Mouse (Mus musculus): ENCODE results near the gene Gsk3a. TPM values are rescaled to one million over a fixed set of nuclear protein-coding genes. Genes with fewer than 3 reads are reported as not detected.
A peak's percentile ranks its signal among the peaks of the same experiment; 100 is the strongest.

Gene Gsk3a
- total RNA-seq, 1 experiment, result 38.2 TPM

DNA sequence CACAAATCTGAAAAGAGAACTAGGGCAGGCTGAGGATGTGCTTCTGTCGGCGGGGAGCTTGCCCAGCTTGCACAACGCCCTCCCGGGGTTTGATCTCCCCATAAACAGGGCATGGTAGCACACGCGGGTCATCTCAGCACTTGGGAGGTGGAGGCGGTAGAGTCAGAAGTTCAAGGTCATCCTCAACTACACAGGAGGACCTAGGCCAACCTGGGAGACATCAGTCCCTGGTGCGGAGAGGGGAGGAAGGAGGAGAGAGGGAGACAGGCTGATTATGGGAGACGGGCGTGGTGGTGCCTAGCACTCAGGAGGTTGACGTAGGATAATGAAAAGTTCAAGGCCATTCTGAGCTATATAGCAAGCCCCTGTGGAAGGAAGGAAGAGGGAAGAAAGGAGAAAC is 46.8 kb downstream of the Gsk3a start:
- H3K4me1 ChIP-seq (ENCODE audit: control insufficient read depth in 2 of 2, insufficient read depth in 2 of 2, low read length in 2 of 2, poor library complexity in 1 of 2), result peaks cover 7 to 16% of the 10 kb centered on the region in 2 experiments; a peak in 3 of 4 replicates
- DNase-seq (ENCODE audit: low read depth, low spot score), result no peak
- no peak for TF ChIP-seq CHD2 (IDR thresholded peaks at IDR 0.05; ENCODE audit: low read depth, low read length)
- no peak for TF ChIP-seq ZC3H11A (IDR thresholded peaks at IDR 0.05; ENCODE audit: borderline replicate concordance, low read depth, low read length)
- TF ChIP-seq HCFC1 (IDR thresholded peaks at IDR 0.05; ENCODE audit: borderline replicate concordance, insufficient read depth, low read length), result no peak
- no peak for TF ChIP-seq MAFK (IDR thresholded peaks at IDR 0.05; ENCODE audit: insufficient read depth, low read depth, low read length)
- TF ChIP-seq ZNF384 (IDR thresholded peaks at IDR 0.05; ENCODE audit: low read depth, low read length), result no peak
- H3K9me3 ChIP-seq (ENCODE audit: control insufficient read depth, insufficient read depth, low read depth, low read length), result no peaks in the 10 kb centered on the region
- no peak overlapping the region for H3K4me3 ChIP-seq (ENCODE audit: insufficient read depth in 1 of 2, low read depth in 1 of 2, low read length in 2 of 2, poor library complexity in 1 of 2, severe bottlenecking in 1 of 2)
- in situ Hi-C loops (cut with MboI; ENCODE audit: low sequenced_read_pairs in 2 of 2, unreplicated experiment in 2 of 2), result no loop called here
- H3K36me3 ChIP-seq (ENCODE audit: control insufficient read depth, insufficient read depth, low read length, poor library complexity, severe bottlenecking), result no peaks in the 10 kb centered on the region
- no peak overlapping the region for H3K9ac ChIP-seq (ENCODE audit: insufficient read depth, low read depth, low read length, poor library complexity, severe bottlenecking)
- H3K27ac ChIP-seq (ENCODE audit: insufficient read depth, low read depth, low read length, poor library complexity, severe bottlenecking), result no peak overlapping the region

DNA sequence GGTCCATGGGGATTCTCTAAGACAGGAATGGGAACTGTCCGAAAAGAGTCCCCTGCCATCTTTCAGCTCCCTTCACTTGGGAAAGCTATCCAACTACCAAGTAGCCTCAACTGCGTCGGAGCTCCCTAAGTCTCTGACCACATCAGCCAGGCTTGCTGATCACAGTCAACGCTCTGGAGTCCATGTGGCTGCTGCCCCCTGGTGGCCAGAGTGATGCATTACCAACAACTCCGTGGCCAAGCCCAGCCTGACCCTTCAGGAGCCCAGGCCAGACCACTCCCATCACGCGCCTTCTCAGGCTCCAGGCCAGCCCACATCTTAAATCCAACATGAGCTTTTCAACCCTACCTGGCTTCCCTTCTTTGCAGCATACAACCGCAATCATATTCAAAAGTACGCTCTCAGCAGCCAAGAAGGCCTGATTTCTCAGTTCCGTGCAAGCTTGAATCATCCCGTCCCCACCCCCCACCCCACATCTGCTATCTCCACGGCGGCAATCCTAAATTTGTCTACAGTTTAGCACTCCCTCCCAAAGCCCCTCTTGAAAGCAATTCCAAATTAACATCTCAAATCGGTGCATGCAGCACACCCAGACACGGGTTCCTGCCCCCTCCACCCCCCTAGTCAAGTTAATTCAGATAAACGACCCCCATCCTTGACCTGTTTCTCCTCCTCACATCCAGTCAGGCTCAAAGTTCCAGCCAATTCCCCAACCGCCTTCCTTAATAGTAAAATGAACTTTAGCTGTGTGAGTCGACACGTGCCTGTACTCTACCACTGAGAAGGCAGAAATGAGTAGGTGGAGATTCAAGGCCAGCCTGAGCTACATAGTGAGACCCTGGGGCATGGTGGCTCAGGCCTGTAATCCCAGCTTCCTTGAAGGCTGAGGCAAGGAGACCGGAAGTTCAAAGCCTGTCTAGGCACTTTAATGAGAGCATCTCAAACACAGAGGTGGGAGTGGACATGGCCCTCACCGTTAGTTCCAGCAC is 49.7 kb downstream of the Gsk3a start:
- peak; percentile 95 for DNase-seq (ENCODE audit: low read depth, low spot score)
- in situ Hi-C loops (cut with MboI; ENCODE audit: low sequenced_read_pairs in 2 of 2, unreplicated experiment in 2 of 2), result no loop called here
- TF ChIP-seq MAFK (IDR thresholded peaks at IDR 0.05; ENCODE audit: insufficient read depth, low read depth, low read length) (no peak), ZC3H11A (IDR thresholded peaks at IDR 0.05; ENCODE audit: borderline replicate concordance, low read depth, low read length) (peak; percentile 73; the same call in 1 of the 2 replicates), CHD2 (IDR thresholded peaks at IDR 0.05; ENCODE audit: low read depth, low read length) (no peak), HCFC1 (IDR thresholded peaks at IDR 0.05; ENCODE audit: borderline replicate concordance, insufficient read depth, low read length) (0 out of 2 replicates have a peak, but pooled peaks have one; percentile 39), ZNF384 (IDR thresholded peaks at IDR 0.05; ENCODE audit: low read depth, low read length) (no peak)
- Histone ChIP-seq H3K36me3 (ENCODE audit: control insufficient read depth, insufficient read depth, low read length, poor library complexity, severe bottlenecking) (no peaks in the 10 kb centered on the region), H3K9me3 (ENCODE audit: control insufficient read depth, insufficient read depth, low read depth, low read length) (no peaks in the 10 kb centered on the region), H3K9ac (ENCODE audit: insufficient read depth, low read depth, low read length, poor library complexity, severe bottlenecking) (peak overlapping the region; percentile 42), H3K4me3 (ENCODE audit: insufficient read depth in 1 of 2, low read depth in 1 of 2, low read length in 2 of 2, poor library complexity in 1 of 2, severe bottlenecking in 1 of 2) (peak overlapping the region; percentile 27 to 40), H3K27ac (ENCODE audit: insufficient read depth, low read depth, low read length, poor library complexity, severe bottlenecking) (peak overlapping the region; percentile 83), H3K4me1 (ENCODE audit: control insufficient read depth in 2 of 2, insufficient read depth in 2 of 2, low read length in 2 of 2, poor library complexity in 1 of 2) (peaks cover 7 to 16% of the 10 kb centered on the region in 2 experiments; a peak in 3 of 4 replicates)

- Histone ChIP-seq H3K36me3 (ENCODE audit: control insufficient read depth, insufficient read depth, low read length, poor library complexity, severe bottlenecking) (no peaks in the 10 kb centered on the region), H3K27ac (ENCODE audit: insufficient read depth, low read depth, low read length, poor library complexity, severe bottlenecking) (no peak overlapping the region), H3K9me3 (ENCODE audit: control insufficient read depth, insufficient read depth, low read depth, low read length) (no peaks in the 10 kb centered on the region), H3K4me1 (ENCODE audit: control insufficient read depth in 2 of 2, insufficient read depth in 2 of 2, low read length in 2 of 2, poor library complexity in 1 of 2) (peaks cover 3 to 9% of the 10 kb centered on the region in 2 experiments; a peak in 2 of 4 replicates), H3K4me3 (ENCODE audit: insufficient read depth in 1 of 2, low read depth in 1 of 2, low read length in 2 of 2, poor library complexity in 1 of 2, severe bottlenecking in 1 of 2) (no peak overlapping the region), H3K9ac (ENCODE audit: insufficient read depth, low read depth, low read length, poor library complexity, severe bottlenecking) (no peak overlapping the region)
- TF ChIP-seq CHD2 (IDR thresholded peaks at IDR 0.05; ENCODE audit: low read depth, low read length), result no peak
- no peak for TF ChIP-seq MAFK (IDR thresholded peaks at IDR 0.05; ENCODE audit: insufficient read depth, low read depth, low read length)
- TF ChIP-seq ZC3H11A (IDR thresholded peaks at IDR 0.05; ENCODE audit: borderline replicate concordance, low read depth, low read length), result no peak
- no peak for TF ChIP-seq HCFC1 (IDR thresholded peaks at IDR 0.05; ENCODE audit: borderline replicate concordance, insufficient read depth, low read length)
- no peak for TF ChIP-seq ZNF384 (IDR thresholded peaks at IDR 0.05; ENCODE audit: low read depth, low read length)
- DNase-seq (ENCODE audit: low read depth, low spot score), result no peak
- in situ Hi-C loops (cut with MboI; ENCODE audit: low sequenced_read_pairs in 2 of 2, unreplicated experiment in 2 of 2), result no loop called here
Measured at GRCm38 (mm10) chr7:25184091-25184490, 53.6 kb downstream of the Gsk3a start.

DNA sequence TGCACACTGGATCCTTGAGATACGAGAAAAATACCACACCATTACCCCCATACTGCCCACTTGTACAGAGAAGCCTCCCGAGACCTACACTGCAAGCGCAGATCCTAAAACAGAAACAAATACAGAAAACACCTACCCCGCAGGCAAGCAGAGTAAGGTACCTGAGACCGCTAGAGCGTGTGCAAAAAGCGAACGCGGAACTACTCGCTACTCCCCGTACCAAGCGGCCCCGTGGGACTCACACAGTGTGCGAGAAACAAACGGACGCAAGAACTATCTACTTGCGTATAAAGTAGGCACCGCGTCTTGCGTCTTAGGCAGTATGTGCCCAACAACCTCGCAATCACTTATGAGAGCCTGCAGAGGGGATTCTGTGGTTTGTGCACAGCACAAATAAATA is 55.8 kb downstream of the Gsk3a start:
- Histone ChIP-seq H3K9me3 (ENCODE audit: control insufficient read depth, insufficient read depth, low read depth, low read length) (no peaks in the 10 kb centered on the region), H3K4me3 (ENCODE audit: insufficient read depth in 1 of 2, low read depth in 1 of 2, low read length in 2 of 2, poor library complexity in 1 of 2, severe bottlenecking in 1 of 2) (peak overlapping the region; percentile 29 to 37; a peak in 3 of 4 replicates), H3K4me1 (ENCODE audit: control insufficient read depth in 2 of 2, insufficient read depth in 2 of 2, low read length in 2 of 2, poor library complexity in 1 of 2) (peaks cover 0 to 3% of the 10 kb centered on the region in 2 experiments; a peak in 1 of 4 replicates), H3K27ac (ENCODE audit: insufficient read depth, low read depth, low read length, poor library complexity, severe bottlenecking) (no peak overlapping the region), H3K9ac (ENCODE audit: insufficient read depth, low read depth, low read length, poor library complexity, severe bottlenecking) (0 out of 2 replicates have a peak overlapping the region, but pooled peaks have one; percentile 5), H3K36me3 (ENCODE audit: control insufficient read depth, insufficient read depth, low read length, poor library complexity, severe bottlenecking) (no peaks in the 10 kb centered on the region)
- in situ Hi-C loops (cut with MboI; ENCODE audit: low sequenced_read_pairs in 2 of 2, unreplicated experiment in 2 of 2), result no loop called here
- TF ChIP-seq CHD2 (IDR thresholded peaks at IDR 0.05; ENCODE audit: low read depth, low read length) (no peak), HCFC1 (IDR thresholded peaks at IDR 0.05; ENCODE audit: borderline replicate concordance, insufficient read depth, low read length) (no peak), ZNF384 (IDR thresholded peaks at IDR 0.05; ENCODE audit: low read depth, low read length) (no peak), MAFK (IDR thresholded peaks at IDR 0.05; ENCODE audit: insufficient read depth, low read depth, low read length) (no peak), ZC3H11A (IDR thresholded peaks at IDR 0.05; ENCODE audit: borderline replicate concordance, low read depth, low read length) (no peak)
- no peak for DNase-seq (ENCODE audit: low read depth, low spot score)

All from ES-E14 (cell line).